In genomic region chr5:140855909-140856530, GRCm38 (mm10) we compare ENCODE assay signal across 21 mouse cellular contexts. TPM values are rescaled to one million over a fixed set of nuclear protein-coding genes. Genes with fewer than 3 reads are reported as not detected.
DNase-seq lines count a peak whose midpoint lies in the region; ATAC-seq lines count a peak whose summit lies in the region.
"Had no signal": no experiment of that assay in that cellular context is flagged by ENCODE, and none has a peak within 500 bp of the region (broad histone marks: within the 10 kb centered on the region; RNA-seq: fewer than 3 reads in every experiment).

No protein-coding gene starts in this region.

- H3K4me3 ChIP-seq in forebrain, embryonic 11.5 days (ENCODE audit: low read depth, low read length) = no peak overlapping the region
- no peak overlapping the region for H3K4me3 ChIP-seq in forebrain, embryonic 14.5 days (ENCODE audit: low read depth, low read length)
- H3K4me3 ChIP-seq in midbrain, embryonic 13.5 days (replicated peaks) = no peak overlapping the region
- no peak overlapping the region for H3K4me3 ChIP-seq in midbrain, embryonic 16.5 days (ENCODE audit: low read depth, low read length)
- no peak overlapping the region for H3K4me3 ChIP-seq in neural tube, embryonic 11.5 days (ENCODE audit: low read depth, low read length)
- H3K4me3 ChIP-seq: hindbrain, embryonic 13.5 days; intestine, embryonic 15.5 days had no signal

- H3K4me2 ChIP-seq in forebrain, embryonic 11.5 days (ENCODE audit: low read depth, low read length, severe bottlenecking) = no peak overlapping the region
- H3K4me2 ChIP-seq in forebrain, embryonic 14.5 days (ENCODE audit: low read length) = no peak overlapping the region
- no peak overlapping the region for H3K4me2 ChIP-seq in midbrain, embryonic 13.5 days (replicated peaks)
- no peak overlapping the region for H3K4me2 ChIP-seq in midbrain, embryonic 16.5 days (ENCODE audit: low read length)
- no peak overlapping the region for H3K4me2 ChIP-seq in neural tube, embryonic 11.5 days (ENCODE audit: low read depth)
- H3K4me2 ChIP-seq: heart, embryonic 11.5 days; hindbrain, embryonic 13.5 days; intestine, embryonic 15.5 days had no signal

- no peak overlapping the region for H3K9ac ChIP-seq in forebrain, embryonic 11.5 days (ENCODE audit: low read length)
- no peak overlapping the region for H3K9ac ChIP-seq in forebrain, embryonic 14.5 days (ENCODE audit: low read length)
- 0 out of 2 replicates have a peak overlapping the region, but pooled peaks have one; percentile 4 for H3K9ac ChIP-seq in midbrain, embryonic 13.5 days (replicated peaks)
- no peak overlapping the region for H3K9ac ChIP-seq in midbrain, embryonic 16.5 days (ENCODE audit: low read depth, low read length)
- H3K9ac ChIP-seq in neural tube, embryonic 11.5 days (ENCODE audit: low read length) = no peak overlapping the region
- H3K9ac ChIP-seq: forebrain, postnatal 0 days; hindbrain, embryonic 13.5 days; intestine, embryonic 15.5 days had no signal

- DNase-seq in forebrain, embryonic 11.5 days (ENCODE audit: low spot score) = no peak
- DNase-seq in forebrain, embryonic 14.5 days (ENCODE audit: low spot score) = no peak
- peak; percentile 51 for DNase-seq in neural tube, embryonic 11.5 days (ENCODE audit: low spot score)
- DNase-seq in cerebellum, postnatal 14 days = no peak
- DNase-seq: adrenal gland, postnatal 14 days; cerebellum, adult 11 months; cerebellum, postnatal 25 days; forebrain, postnatal 0 days; heart, postnatal 14 days; layer of hippocampus, postnatal 36 days; liver; lung, postnatal 10 days; right cerebral cortex, postnatal 4 days; thymus, postnatal 14 days had no signal

- no peaks in the 10 kb centered on the region for H3K4me1 ChIP-seq in forebrain, embryonic 11.5 days (replicated peaks; ENCODE audit: control insufficient read depth, insufficient read depth, low read length)
- H3K4me1 ChIP-seq in forebrain, embryonic 14.5 days (ENCODE audit: control insufficient read depth, insufficient read depth, low read length) = no peaks in the 10 kb centered on the region
- no peaks in the 10 kb centered on the region for H3K4me1 ChIP-seq in midbrain, embryonic 13.5 days (replicated peaks)
- H3K4me1 ChIP-seq in midbrain, embryonic 16.5 days (ENCODE audit: control insufficient read depth, insufficient read depth, low read length) = no peaks in the 10 kb centered on the region
- H3K4me1 ChIP-seq in neural tube, embryonic 11.5 days (ENCODE audit: control insufficient read depth, insufficient read depth, low read length) = 0 out of 2 replicates have a peak, but pooled peaks cover 3% of the 10 kb centered on the region
- H3K4me1 ChIP-seq: intestine, embryonic 15.5 days had no signal

- 0 out of 2 replicates have a peak overlapping the region, but pooled peaks have one; percentile 25 for H3K27ac ChIP-seq in forebrain, embryonic 11.5 days (ENCODE audit: low read depth, low read length)
- H3K27ac ChIP-seq in forebrain, embryonic 14.5 days (ENCODE audit: low read depth, low read length) = no peak overlapping the region
- no peak overlapping the region for H3K27ac ChIP-seq in midbrain, embryonic 13.5 days
- H3K27ac ChIP-seq in midbrain, embryonic 16.5 days (ENCODE audit: low read length) = no peak overlapping the region
- H3K27ac ChIP-seq in neural tube, embryonic 11.5 days (ENCODE audit: low read depth, low read length) = 0 out of 2 replicates have a peak overlapping the region, but pooled peaks have one; percentile 5
- H3K27ac ChIP-seq: hindbrain, embryonic 13.5 days; intestine, embryonic 15.5 days had no signal

- H3K36me3 ChIP-seq in forebrain, embryonic 11.5 days (ENCODE audit: control insufficient read depth, insufficient read depth, low read length) = no peaks in the 10 kb centered on the region
- no peaks in the 10 kb centered on the region for H3K36me3 ChIP-seq in forebrain, embryonic 14.5 days (ENCODE audit: control insufficient read depth, insufficient read depth, low read length)
- H3K36me3 ChIP-seq in midbrain, embryonic 13.5 days = no peaks in the 10 kb centered on the region
- no peaks in the 10 kb centered on the region for H3K36me3 ChIP-seq in midbrain, embryonic 16.5 days (ENCODE audit: control insufficient read depth, insufficient read depth, low read length)
- H3K36me3 ChIP-seq in neural tube, embryonic 11.5 days (ENCODE audit: control insufficient read depth, insufficient read depth, low read length) = no peaks in the 10 kb centered on the region
- H3K36me3 ChIP-seq: G1E; hindbrain, embryonic 13.5 days; intestine, embryonic 15.5 days had no signal

- H3K27me3 ChIP-seq in forebrain, embryonic 11.5 days (ENCODE audit: control insufficient read depth, insufficient read depth, low read length) = no peaks in the 10 kb centered on the region
- no peaks in the 10 kb centered on the region for H3K27me3 ChIP-seq in forebrain, embryonic 14.5 days (replicated peaks; ENCODE audit: control insufficient read depth, insufficient read depth, low read length)
- no peaks in the 10 kb centered on the region for H3K27me3 ChIP-seq in midbrain, embryonic 13.5 days
- no peaks in the 10 kb centered on the region for H3K27me3 ChIP-seq in midbrain, embryonic 16.5 days (ENCODE audit: control insufficient read depth, insufficient read depth, low read depth, low read length)
- no peaks in the 10 kb centered on the region for H3K27me3 ChIP-seq in neural tube, embryonic 11.5 days (ENCODE audit: control insufficient read depth, insufficient read depth, low read length)
- H3K27me3 ChIP-seq: hindbrain, embryonic 13.5 days; intestine, embryonic 15.5 days had no signal

- 42% methylated on average over 11 of the region's 11 CpGs for WGBS in forebrain, embryonic 11.5 days
- WGBS in forebrain, embryonic 14.5 days = 37% methylated on average over 11 of the region's 11 CpGs
- WGBS in midbrain, embryonic 13.5 days = 48% methylated on average over 11 of the region's 11 CpGs
- 56% methylated on average over 11 of the region's 11 CpGs for WGBS in midbrain, embryonic 16.5 days
- WGBS in neural tube, embryonic 11.5 days = 20% methylated on average over 11 of the region's 11 CpGs

- peaks cover 2% of the 10 kb centered on the region; the same call in 1 of the 2 replicates for H3K9me3 ChIP-seq in forebrain, embryonic 11.5 days (ENCODE audit: control insufficient read depth, low read length)
- H3K9me3 ChIP-seq in forebrain, embryonic 14.5 days (replicated peaks; ENCODE audit: control insufficient read depth, low read length) = no peaks in the 10 kb centered on the region
- no peaks in the 10 kb centered on the region for H3K9me3 ChIP-seq in midbrain, embryonic 13.5 days
- H3K9me3 ChIP-seq in midbrain, embryonic 16.5 days (replicated peaks; ENCODE audit: control insufficient read depth, low read length, poor library complexity, severe bottlenecking) = no peaks in the 10 kb centered on the region
- no peaks in the 10 kb centered on the region for H3K9me3 ChIP-seq in neural tube, embryonic 11.5 days (ENCODE audit: control insufficient read depth, low read length)
- H3K9me3 ChIP-seq: G1E; hindbrain, embryonic 13.5 days; intestine, embryonic 15.5 days had no signal

- ATAC-seq in forebrain, embryonic 11.5 days (replicated peaks; ENCODE audit: low FRiP score) = no peak
- no peak for ATAC-seq in forebrain, embryonic 14.5 days
- ATAC-seq in midbrain, embryonic 13.5 days = no peak
- no peak for ATAC-seq in midbrain, embryonic 16.5 days
- peak; percentile 75; the same call in 1 of the 2 replicates for ATAC-seq in neural tube, embryonic 11.5 days (ENCODE audit: insufficient read depth, low FRiP score, low TSS enrichment)
- no peak for ATAC-seq in monocyte, adult 5-6 weeks (replicated peaks; ENCODE audit: insufficient number of reproducible peaks, low FRiP score, low TSS enrichment, poor library complexity, severe bottlenecking)
- ATAC-seq: forebrain, postnatal 0 days; intestine, embryonic 15.5 days had no signal

RNA-seq across cellular contexts. Expression of gene Gna12, which starts 25.8 kb away (rescaled TPM):
- 49.7 and 58.9 TPM in 2 replicates for polyA plus RNA-seq in forebrain, embryonic 11.5 days (2014; fragmentation: Nextera tagmentation; extraction: Ambion mirVana)
- 17.4 and 19.9 TPM in 2 replicates for polyA plus RNA-seq in forebrain, embryonic 14.5 days (2014; fragmentation: Nextera tagmentation; extraction: Ambion mirVana)
- 12.0 and 12.1 TPM in 2 replicates for polyA plus RNA-seq in midbrain, embryonic 13.5 days (2015; fragmentation: Nextera tagmentation; extraction: Ambion mirVana)
- polyA plus RNA-seq in midbrain, embryonic 16.5 days (2015; fragmentation: Nextera tagmentation; extraction: Ambion mirVana) = 9.3 and 11.0 TPM in 2 replicates
- polyA plus RNA-seq in neural tube, embryonic 11.5 days (2014; fragmentation: Nextera tagmentation; extraction: Ambion mirVana) = 60.3 and 65.0 TPM in 2 replicates
- total RNA-seq in monocyte, adult 5-6 weeks (2017) = 10.1 to 11.7 TPM (median 10.6 TPM) in 3 replicates

Comparison
In these comparisons a context has a peak if more than half of its experiments do, and no peak if none do; other contexts are left out.
1. H3K27ac ChIP-seq: peak in forebrain, embryonic 11.5 days (single experiment) and neural tube, embryonic 11.5 days (single experiment); none in forebrain, embryonic 14.5 days (single experiment), midbrain, embryonic 13.5 days (single experiment) and midbrain, embryonic 16.5 days (single experiment).